Mouse (Mus musculus): Measurements from ENCODE around the gene Fto.

DNA sequence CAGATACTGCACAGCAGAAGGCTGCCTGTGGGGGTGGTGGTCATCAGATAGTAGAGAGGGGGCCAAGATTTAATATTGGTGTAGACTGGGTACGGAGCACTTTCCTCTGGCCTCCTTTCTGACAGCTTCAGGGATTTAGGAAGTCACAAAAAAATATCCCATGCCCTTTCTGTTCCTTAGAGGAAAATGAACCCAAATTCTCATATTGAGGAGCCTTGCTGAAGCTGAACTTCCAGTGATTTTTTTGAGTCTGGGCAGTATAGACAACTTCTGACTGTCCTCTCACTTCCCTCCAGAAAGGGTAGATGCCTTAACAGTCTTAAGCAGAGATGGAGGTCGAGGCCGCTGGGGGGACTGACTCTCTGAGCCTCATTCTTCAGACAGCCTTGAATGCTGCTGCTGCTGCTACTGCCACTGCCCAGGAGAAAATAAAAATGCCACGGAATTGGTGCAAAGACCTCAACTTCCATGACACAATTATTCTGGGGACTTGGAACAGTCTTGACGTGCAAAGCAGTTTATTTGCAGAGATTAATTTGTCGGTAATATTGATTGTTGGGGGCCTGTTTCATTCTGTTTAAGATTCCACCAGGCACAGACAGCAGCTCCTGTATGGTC is 398.8 kb downstream of the Fto start:
- TF ChIP-seq CTCF (IDR thresholded peaks at IDR 0.05; ENCODE audit: low read depth) = no peak
- TF ChIP-seq EP300 (IDR thresholded peaks at IDR 0.05; ENCODE audit: low read depth) = no peak

Measured in liver, embryonic 14.5 days (tissue).